Mouse (Mus musculus): ENCODE data around the gene Stim2.

GRCm38 (mm10) chr5:54156944-54157527 lies 158.7 kb downstream of the Stim2 start:
- no peak for TF ChIP-seq POLR2A (IDR thresholded peaks at IDR 0.05; ENCODE audit: insufficient read length, low read depth)
- TF ChIP-seq TCF3 (IDR thresholded peaks at IDR 0.05; ENCODE audit: insufficient read length, low read depth) = no peak
- TF ChIP-seq MYOD1 (IDR thresholded peaks at IDR 0.05; ENCODE audit: control insufficient read depth in 1 of 3, insufficient read length in 2 of 3, low read depth in 2 of 3) = no peak
- no peak for TF ChIP-seq POLR2AphosphoS2 (IDR thresholded peaks at IDR 0.05; ENCODE audit: insufficient read length, low read depth)
- no peak for TF ChIP-seq REST (IDR thresholded peaks at IDR 0.05; ENCODE audit: insufficient read depth, insufficient read length)
- no peak for TF ChIP-seq E2F4 (IDR thresholded peaks at IDR 0.05; ENCODE audit: insufficient read depth)

All from myocyte (in vitro differentiated cells).